Mouse (Mus musculus) monocyte, adult 5-6 weeks (primary cell): ENCODE measurements around the gene Fgf8. TPM values are rescaled to one million over a fixed set of nuclear protein-coding genes. Genes with fewer than 3 reads are reported as not detected.

Experiments
- ATAC-seq: fragments of 153-309, 156-312 bp; replicated peaks from 2 replicates; pipeline ENCODE4 v1.8.0; 2017; ENCODE audit warnings: mild to moderate bottlenecking; ENCODE audit not compliant: low TSS enrichment, insufficient number of reproducible peaks, severe bottlenecking, poor library complexity, low FRiP score
- total RNA-seq: library from RNA; stranded (forward); fragments of 200-1000, 200-491, 200-594 nt; gene quantifications from 3 replicates; pipeline ENCODE4 v1.2.3, GENCODE M21; 2017

Fgf8 gene
- total RNA-seq, 1 experiment from 2014 or later, result not detected

DNA sequence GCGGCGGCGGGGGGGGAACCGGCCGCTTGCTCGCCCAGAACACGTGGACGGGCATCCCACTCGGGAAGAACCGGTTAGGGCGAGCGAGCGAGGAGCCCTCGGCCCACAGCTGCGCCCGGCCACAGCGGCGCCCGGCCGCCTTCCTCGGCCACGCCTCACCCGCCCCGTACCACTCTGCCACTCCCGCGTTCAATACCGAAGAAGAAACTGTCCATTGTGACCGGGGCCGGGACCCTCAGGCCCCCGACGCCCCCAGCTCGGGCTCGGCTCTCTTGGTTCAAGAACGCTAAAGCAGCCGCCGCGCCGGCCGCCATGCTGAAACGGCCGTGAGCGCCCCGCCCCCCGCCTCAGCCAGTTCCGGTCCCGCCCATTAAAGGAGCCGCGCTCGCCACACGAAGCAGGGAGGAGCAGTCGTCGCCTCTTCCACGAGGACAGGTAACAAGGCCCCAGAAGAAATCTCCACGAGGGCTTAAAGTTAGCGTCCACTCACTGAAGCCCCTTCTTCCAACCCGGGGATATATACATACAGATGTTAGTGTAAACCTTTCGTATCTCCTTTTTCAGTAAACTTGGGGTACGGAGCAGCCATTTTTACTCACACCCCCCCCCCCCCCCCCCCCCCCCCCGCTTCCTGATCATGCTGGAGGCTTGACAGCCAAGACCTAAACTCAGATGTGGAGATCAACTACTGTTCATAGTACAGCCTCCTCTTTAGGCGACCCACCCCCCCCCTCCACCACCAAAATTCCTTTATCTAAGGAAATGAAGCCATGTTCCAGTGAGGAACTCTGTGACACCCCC is 6.7 kb upstream of the Fgf8 start, which contains the start of gene Npm3:
Gene Npm3, minus strand, starts transcription at position 349 of the 801 bp plus-strand sequence.
- ATAC-seq, result peak; percentile 34

DNA sequence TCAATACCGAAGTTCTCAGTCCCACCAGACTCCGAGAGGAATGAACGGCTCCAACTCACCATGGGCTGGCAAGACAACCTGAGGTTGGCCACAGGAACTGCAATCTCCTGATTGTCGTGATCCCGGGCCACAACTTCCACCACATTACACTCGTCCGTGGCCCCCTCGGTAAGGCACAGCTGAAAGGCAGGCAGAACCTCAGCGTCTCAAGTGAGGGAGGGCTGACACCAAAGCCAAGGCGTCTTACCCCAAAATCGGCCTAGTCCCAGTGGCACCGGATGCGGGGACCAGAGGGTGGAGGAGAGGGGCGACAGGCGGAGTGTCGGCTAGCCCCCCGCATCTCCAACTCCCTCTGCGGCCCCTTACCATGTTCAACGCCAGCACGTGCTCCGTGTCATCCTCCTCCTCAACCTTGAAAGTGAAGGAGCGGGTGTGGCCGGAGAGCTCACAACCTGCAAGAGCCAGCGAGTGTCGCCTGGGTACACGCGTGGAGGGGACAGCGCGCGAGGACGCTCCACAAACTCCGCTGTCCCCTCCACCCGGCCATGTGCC is 6.1 kb upstream of the Fgf8 start:
- ATAC-seq, result 0 out of 2 replicates have a peak, but pooled peaks have one; percentile 4

DNA sequence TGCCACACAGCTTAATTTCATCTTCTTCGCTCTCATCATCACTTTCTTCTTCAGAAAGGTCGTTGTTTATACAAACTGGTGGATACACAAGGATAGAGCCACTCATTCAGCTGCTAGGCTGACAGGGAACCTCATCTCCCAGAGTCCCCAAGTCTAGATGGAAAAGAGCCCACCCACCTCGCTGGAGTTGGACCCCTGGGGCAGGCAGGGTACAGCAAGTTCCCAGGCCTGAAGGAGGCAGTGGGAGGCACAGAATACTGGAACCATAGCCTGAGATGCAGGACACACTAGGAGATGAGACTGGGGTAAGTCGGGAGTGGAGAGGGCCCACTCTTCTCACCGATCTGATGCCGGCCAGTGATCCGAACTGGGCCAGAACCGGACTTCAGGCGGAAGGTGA is 5.5 kb upstream of the Fgf8 start:
- no peak for ATAC-seq

DNA sequence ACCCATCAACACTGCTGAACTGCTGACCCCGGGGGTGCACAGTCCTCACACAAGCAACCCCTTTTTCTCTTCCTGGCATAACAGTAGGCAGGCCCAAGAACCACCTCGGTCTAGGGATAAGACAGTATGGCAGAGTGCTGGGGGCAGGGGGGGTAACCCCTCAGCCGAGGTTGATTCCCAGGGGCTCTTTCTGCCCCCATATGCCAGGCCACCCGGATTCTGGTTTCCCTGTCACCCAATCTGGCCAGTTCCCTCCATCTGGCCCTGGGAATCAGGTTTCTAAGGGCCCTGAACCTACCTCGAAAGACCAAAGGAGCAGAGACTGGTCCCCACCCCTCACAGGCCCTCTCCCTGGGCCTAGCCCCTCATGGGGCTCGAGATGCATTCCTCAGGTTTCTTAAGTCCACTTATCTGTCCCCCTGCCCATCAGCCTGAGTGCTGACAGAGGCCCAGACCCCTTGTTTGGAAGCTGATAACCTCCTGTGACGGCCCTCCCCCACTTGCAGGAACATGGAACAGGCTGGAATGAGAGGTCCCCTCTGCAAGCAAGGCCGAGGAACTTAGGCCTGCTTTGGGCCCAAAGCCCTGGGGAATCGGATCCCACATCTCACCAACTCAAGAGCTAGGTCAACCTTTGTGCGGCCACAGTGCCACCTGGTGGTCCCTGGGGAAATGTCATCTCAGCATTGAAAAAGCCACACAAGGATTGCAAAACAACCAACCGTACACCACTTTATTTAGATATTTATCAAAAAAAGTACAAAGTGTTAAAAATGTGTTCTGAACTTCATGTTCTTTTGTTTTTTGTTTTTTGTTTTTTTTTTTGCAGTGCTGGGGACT is 4.5 kb upstream of the Fgf8 start:
- ATAC-seq, result peak; percentile 51

DNA sequence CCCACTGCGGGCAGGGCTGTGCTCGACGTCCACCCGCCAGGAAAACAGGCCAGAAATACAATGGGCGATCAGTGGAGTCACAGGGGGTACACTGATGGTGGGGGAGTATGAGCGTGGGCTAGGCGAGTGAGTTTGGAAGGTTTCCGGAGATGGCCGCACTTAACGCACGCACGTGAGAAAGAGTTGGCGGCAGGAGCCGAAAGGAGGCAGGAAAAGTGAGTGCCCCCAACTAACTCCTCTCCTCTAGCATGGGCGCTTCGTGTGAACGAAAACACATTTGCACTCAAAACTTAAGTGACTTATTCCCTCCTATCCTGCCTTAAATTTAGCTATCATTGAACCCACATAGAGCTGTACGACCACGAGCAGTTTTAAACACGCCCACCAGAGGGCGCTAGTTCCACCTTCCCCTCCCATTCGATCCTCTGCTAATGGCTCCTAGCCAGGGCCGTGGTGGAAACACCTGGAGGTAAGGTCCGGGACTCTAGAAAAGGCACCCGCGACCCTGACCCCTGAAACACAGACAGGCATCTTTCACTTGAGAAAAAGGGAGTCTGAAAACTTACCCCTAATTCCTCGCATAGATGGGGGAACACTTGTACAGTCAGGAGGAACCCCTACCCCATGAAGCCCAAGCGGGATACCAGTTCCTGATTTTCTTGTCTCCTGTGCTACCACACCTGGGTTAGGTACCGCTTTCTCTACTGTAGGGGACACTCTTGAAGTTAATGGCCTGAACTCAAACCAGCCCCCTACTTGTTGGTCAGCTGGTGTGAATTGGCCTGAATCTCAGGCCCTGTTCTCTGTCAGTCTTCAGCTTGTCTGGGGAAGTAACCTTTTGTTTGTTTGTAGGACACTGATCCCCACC is 3.7 kb upstream of the Fgf8 start:
- ATAC-seq, result peak; percentile 45; the same call in 1 of the 2 replicates

DNA sequence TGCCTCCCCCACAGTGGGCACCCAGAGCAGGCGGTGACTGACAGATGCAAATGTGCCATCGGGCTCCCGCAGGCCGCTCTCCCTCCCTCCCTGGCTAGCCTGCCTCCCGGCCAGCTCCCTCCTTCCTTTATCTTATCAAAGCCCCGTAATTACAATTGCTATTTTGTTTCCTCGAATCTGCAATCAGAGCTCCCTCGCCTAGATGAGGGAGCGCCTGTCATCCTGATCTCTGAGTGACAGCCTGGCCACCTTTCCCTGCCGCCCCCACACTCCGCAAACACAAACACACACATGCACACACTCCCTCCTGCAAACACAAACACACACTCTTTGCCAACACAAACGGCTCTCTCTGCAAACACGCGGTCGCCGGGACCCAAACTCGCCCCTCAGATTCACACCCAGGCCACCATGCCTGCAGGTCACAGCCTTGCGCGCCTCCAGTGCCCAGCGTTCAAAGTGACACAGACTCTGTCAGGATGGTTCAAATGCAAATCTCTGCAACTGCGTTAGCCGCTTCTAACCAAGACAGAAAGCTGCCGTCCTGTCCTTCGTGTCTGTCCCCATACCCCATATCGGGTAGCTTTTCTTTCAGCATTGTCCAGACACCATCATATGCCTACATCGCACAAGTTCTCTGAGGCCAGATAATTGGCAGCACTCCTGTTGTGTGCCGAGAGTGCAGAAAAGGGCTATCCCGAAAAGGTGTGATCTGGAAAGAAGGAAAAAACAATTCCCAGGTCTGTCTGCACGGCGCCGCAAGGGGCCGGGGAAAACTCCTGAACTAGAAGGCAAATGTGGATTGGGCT is 2.8 kb upstream of the Fgf8 start:
- no peak for ATAC-seq

DNA sequence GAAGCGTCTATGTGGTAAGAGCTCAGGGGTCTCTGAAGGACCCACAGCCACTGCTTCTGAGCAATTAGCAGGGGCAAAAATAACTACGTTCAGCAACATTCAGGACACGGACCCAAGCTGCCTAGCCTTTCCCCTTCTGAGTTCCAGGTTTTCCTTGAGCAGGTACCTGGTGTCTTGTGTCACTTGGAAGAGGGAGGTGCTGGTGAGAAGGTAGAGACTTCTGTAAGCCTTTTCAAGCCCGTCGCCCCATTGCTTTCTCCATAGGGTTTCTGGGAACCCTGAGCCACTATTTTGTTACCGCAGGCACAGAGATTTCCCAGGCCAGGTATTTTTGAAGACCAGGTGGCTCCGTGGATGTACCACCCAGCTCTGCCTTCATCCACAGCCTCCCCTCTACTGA is 904 bp upstream of the Fgf8 start:
- ATAC-seq, result no peak

DNA sequence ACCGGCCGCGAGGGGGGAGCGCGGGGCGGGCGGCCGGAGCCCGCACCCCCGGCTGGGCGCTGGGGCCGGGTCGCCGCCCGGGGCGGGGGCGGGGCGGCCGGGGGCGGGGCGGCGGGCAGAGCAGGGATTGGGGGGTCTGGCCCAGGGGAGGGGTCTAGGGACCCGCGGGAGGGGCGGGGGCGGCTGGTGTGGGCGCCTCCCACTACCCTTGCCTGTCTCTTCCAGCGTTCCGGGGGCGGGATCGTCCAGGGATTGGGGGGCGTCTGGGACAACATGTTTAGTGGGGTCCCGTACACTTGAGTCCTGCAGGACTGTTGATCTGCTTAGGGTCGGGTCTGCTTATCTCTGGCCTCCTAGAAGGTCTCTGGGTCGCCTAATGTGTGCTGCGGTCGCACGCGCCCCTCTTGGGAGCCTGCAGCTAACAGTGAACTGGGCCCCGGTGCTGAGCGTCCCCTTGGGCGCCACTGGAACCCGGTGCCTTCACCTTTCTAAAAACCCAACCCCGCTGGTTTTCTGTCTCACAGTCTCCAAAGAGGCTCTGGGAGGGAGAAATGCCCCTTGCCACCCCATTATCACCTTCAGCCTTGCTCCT is 365 bp upstream of the Fgf8 start:
- ATAC-seq, result no peak

DNA sequence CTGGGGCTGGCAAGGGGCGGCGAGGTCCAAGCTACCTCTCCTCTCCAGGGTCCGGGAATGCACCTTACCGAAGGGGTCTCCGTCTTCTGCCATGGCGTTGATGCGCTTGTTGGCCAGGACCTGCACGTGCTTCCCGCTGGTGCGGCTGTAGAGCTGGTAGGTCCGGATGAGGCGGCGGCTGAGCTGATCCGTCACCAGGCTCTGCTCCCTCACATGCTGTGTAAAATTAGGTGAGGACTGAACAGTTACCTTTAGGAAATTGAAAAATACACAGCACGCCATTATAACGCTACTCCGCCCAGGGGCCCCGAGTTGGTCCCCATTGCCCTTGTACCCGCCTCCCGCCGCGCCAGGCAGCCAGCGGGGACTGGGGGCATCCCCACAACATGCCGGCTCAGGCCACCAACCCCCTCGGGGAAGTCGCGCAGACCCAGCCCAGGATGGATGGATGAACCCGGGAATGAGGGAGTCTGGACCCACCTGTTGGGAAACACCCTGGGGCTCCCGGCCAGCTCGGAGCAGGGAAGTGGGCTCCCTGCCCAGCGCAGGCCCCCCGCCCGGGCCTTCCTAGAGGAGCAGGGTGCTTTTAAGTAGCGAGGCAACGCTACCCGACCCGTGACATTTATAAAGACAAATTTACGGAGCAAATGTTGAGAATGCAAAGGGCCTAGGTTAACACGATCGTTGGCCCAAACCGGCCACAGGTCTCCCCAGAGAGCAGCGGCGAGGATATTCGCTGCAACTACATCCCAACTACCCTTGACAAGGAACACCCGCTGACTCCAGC is 1.1 kb downstream of the Fgf8 start:
- ATAC-seq, result no peak

DNA sequence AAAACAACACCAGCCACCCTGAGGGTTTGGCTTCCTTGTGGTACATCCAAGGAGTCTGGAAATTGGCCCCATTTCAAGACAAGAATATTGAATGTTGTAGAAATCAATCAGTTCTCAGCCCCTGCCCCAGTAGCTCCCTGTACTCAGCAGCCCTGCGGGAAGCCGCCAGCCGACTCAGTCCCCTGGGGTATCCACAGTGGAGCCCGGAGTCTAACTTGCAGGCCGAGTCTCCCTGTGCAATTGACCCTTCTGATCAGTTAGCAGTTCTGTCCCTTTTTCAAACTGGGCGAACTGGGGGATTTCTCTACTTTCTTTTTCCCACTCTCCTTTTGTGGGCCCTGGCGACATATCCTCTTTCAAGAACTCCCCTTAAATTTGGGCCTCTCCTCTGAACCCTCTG is 1.9 kb downstream of the Fgf8 start:
- ATAC-seq, result no peak

DNA sequence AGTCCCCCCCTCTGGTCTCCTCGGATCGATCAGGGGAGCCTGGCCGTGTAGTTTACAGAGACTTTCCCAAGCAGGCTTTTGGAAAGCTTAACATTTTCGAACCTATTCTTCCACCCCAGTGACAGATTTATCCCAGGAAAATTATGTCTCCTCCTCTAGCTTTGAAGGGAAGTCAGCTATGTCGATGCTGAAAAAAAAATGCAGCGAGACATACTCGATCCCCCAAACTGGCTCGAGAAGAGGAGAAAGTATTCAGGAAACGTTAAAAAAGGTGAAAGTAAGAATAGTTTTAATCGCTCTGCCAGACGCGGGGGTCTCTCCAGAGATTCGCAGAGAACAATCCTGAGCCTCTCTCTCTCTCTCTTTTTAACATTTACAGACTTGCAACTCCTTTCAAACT is 2.5 kb downstream of the Fgf8 start:
- no peak for ATAC-seq

DNA sequence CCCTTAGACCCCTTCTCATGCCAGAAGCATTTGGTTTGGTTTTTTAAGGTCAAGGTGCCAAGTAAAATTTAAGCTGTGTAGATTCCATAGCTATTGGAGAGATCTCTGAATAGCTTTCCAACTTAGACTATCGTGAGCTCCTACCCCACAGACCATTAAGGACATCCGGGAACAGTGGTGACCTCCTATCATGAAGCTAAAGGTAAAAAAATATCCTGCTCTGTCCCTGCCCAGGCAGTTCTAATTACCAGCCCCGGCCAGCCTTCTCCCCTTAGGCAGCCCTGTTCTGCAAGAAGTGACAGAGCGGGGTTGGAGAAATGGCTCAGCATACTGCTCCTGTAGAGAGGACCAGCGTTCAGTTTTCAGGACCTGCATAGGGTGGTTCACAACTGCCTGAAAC is 4.2 kb downstream of the Fgf8 start:
- ATAC-seq, result no peak

DNA sequence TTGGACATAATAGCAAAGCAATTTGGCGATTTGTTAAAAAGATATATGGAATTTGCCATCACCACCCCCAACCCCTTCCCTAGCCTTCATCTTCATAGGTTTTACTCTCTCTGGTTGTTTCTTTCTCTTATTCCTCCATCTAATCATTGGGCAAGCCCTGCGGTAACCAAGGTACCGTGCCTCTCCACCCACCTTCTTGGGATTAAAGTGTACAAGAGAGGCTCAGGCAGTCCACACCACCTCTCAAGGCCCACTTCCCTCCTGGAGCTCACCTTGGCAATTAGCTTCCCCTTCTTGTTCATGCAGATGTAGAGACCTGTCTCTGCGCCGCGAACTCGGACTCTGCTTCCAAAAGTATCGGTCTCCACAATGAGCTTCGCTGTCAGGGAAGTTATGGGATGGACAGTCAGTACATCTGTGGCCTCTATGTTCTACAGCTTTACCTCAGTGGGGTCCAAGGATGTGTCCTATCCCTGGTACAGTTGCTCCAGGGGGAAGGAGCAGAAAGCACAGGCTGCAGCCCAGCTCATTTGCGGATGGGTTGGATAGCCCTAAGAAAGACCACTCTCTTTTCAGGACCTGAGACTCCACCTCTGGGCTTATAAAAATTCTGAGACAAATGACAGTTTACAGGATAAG is 4.8 kb downstream of the Fgf8 start:
- no peak for ATAC-seq

DNA sequence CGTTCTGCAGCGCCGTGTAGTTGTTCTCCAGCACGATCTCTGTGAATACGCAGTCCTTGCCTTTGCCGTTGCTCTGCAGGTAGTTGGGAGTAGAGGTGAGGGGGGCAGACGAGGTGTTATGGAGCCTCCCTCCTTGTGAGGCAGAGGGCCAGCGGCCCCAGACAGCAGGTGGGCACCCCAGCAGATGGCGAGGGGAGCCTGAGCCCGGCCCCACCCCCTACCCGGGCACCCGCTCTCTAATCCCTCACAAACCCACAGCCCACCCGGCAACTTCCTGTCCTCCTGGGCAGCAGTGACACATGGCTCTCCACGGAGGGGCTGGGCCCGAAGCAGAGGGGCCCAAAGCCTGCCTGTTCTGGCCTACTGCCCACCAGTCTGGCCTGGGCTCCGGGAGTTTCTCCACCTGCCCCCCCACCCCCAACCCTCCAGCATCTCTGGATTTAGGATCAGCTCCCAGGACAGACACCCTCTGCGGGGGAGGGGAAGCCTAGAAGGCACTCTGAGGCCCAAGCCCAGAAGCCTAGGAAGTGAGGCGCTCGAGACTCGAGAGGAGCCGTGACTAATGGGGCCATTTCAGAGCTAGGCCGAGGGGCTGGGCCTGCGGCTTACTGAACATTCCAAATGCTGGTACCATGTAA is 5.4 kb downstream of the Fgf8 start:
- ATAC-seq, result no peak

DNA sequence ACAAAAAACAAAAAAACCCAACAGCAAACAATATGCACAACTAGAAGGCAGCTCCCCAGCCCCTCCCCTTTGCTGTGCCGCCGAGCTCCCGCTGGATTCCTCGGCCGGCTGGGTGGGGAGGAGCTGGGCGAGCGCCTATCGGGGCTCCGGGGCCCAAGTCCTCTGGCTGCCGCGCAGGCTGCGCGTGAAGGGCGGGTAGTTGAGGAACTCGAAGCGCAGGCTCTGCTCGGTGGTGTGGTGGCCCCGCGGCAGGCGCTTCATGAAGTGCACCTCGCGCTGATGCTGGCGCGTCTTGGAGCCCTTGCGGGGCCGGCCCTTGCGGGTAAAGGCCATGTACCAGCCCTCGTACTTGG is 5.9 kb downstream of the Fgf8 start:
- ATAC-seq, result no peak

DNA sequence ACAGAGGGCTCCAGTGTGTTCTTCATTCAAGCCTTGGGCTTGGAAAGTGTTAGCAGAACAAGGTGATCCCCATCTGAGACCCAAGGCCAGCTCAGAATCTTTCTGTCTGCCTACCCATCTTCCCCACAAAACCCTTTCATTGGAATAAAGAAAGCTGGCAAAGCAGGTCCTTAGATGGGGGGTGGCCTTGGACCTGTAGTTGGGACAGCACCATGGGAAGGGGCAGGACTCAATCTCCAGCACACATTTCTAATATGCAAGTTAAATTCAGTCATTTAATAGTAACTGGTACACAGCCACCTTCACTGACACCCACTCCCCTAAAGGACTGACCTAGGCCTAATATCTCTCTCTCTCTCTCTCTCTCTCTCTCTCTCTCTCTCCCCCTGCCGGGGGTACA is 6.5 kb downstream of the Fgf8 start:
- ATAC-seq, result no peak
